Mouse (Mus musculus): Measurements from ENCODE around the gene Aurkb. TPM values are rescaled to one million over a fixed set of nuclear protein-coding genes. Genes with fewer than 3 reads are reported as not detected.

Gene Aurkb
- 0.25 TPM for polyA plus RNA-seq (2017; shearing (Covaris generic))

DNA sequence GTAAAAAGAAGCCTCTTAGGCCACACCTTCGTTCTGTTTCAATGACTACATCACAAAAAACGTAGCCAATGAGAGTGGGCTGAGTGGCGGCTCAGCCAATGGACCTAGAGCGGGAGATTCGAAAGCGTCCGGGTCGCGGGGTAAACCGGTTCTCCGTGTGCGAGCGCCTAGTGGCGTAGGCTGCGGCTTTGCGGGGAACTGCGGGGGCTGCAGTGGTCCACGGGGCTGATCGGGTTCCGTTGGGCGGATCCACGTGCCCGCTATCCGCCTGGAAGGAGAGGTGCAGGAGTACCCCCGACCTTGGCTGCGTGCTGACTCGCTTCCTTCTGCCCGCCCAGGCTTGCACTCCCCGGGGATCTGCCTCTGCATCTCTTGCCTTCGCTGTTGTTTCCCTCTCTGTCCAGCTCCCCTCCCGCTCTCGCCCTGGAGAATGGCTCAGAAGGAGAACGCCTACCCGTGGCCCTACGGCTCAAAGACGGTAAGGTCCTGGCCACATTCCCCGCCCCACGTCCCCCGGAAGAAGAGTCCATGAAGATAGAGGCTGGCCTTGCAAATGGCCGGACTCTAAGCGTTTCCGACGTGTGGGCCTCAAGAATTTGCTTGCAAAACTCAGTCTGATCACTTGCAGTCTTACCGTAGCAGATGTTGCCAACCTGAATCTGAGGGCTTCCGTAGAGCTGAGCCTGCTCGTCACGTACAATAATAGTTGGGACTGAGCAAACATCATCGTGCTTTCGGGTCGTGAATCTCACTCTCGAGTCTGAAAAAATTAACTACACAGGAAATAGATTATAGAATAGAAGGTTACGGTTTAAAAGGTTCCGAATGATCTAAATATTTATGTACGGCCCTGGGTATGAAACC is at the start of gene Aurkb:
Gene Aurkb (plus strand): TSS at position 117 of the 864 bp plus-strand sequence.

DNA sequence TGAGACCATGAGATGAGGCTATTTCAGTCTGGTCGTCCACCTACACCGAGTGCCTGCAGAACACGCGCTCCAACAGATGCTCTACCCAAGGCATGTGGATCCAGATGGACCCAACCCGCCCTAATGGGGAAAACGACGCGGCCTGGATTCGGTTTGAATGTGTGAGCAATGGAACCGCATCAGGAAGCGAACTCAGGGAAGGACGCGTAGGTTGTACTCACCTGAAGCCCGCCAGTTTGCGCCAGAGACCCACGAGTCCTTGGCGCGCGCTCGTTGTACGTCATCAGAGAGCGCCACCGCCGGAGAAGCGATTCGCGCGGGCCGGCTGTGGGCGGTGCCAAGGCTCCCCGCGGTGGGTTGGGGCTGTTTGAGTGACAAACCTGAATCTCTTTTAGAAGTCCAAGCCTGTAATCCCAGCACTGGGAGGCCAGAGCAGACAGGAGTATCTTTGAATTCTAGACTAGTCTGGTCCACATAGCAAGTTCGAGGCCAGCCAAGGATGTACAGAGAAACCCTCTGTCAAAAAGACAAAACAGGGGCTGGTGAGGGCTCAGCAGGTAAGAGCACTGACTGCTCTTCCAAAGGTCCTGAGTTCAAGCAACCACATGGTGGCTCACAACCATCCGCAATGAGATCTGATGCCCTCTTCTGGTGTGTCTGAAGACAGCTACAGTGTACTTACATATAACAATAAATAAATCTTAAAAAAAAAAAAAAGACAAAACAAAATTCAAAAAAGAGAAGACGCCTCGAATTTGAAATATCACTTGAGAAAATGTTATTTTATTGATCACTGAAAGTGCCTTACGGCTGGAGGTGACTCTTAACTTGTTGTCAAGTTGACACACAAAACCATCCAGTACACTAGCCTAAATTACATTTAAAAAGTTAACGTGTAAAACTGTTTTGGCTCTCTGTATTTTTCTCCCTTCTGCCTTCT is 37.0 kb upstream of the Aurkb start, which contains the start of gene Pfas:
Gene Pfas (minus strand): TSS at position 279 of the 940 bp plus-strand sequence.

DNA sequence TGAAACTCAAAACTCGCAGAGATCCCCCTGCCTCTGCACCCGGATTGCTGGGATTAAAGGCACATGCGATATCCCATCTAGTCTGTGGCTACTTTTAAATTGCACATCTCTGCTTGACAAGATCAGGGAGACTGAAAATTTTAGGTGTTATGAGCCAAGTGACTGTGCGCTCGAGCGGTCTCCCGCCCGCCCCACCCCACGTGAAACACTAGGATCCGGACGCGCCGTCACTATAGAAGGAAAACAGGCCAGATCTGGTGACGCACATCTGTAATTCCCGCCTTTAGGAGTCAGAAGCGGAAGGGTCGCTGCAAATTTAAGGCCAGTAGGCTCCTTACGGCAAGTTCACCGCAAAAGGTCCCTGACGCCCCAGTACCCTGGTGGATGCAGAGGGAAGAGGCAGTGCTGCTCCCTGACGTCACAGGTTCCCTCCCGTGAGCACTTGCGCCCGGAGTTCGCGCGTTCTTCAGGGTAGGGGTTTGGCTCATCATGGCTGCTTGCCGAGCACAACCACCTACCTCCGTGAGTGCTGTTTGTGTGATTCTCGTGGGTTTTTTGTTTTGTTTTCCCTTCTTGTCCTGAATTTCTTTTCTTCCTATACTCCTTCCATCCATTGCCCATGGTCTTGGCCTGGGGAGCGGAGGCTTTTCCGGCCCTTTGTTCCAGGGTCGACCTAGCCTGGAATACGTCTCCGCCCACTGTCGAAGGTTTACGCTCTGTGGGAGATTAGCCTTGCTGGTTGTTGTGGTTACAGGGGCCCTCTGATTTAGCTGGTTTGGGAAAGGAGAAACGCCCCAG is 29.6 kb upstream of the Aurkb start, which contains the start of gene Ctc1:
Gene Ctc1 (plus strand): TSS at position 268 of the 798 bp plus-strand sequence.

DNA sequence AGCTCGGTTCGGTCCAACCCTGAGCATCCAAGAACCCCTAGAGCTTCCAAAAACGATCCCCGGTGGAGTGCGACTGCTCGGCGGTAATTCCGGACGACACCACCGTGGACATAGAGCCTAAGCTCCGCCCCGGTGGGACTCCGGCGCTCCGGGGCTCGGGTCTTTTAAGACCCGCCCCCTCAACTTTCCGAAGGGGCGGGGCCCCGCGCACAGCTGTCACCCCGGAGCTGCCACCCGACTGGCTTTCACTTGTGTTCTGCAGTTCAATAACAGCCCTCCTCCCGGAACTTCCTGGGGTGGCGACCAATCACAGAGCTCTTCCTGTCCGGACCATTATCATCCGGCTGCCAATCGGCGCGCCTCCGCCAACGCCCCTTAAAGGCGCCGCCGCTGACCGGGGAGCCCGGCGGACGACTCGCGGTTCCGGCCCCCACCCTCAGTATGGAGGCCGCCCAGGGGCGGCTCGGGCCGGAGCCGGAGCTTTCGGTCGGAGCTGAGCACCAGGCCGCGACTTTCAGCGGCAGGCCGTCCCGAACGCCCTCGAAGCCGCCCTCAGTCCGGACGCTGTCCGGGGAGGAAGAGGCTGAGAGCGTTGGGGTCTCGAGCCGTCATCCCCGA is 14.0 kb downstream of the Aurkb start, which contains the start of gene Borcs6:
Gene Borcs6 (plus strand): TSS at position 361 of the 618 bp plus-strand sequence.

DNA sequence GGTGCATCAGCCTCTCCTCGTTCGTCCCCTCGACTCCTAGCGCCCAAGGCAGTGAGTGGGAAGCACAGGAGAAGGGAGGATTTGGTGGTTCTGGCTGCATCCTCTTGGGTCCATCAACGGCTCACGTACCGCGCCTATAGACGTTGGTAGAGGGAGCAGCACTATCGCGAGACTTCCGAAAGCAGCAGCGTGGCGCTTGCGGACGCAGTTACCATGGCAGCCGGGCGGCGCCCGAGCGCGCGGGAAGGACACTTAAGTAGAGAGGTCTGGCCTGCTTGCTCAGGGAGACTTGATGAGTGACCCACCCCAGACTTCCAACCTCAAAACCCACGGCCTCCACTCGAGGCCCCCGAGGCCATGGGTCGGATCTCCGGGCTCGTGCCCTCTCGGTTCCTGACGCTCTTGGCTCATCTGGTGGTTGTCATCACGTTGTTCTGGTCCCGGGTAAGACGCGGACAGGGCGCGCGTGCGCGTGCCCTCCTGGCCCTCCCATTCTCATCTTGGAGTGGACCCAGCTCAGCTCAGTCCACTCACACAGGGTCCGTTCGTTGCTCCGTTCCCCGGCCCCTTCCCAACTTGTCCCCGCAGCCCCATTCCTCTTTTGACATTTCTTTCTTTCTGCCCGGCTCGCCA is 25.3 kb downstream of the Aurkb start, which contains the start of gene Tmem107:
Gene Tmem107 (plus strand): TSS at position 217 of the 633 bp plus-strand sequence.

DNA sequence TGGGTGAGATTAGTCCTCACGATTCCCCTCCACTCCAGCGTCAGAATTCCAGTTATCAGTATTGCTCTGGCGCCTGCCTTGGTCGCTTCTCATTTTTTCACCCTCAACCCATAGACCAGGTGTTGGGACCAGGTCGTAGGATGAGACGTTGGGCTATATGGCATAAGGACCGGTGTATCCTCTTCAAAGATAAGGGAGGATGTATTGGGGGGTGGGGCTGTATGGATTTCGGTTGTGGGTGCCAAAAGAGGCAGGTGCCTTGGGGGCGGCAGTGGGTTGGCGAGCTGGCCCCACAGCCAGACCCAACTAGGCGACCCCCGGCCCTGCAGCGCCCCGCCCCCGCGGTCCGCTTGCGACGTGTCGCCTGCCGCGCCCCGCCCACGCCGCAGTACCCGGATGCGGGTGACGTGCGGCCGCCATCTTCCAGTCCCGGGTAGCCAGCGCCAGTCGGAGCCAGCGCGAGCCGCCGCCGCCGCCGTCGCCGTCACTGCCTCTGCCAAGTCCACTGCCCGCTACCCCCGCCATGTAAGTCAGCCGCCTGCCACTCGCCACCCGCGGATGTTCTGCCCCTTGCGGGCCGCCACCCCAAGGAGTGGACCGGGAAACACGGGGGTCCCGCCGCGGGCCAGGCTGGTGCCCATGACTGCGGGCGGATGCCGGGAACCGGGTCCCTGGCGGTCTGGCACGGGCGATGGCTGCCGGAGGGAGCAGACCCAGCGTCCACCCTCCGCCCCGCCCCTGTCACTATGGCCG is 42.8 kb downstream of the Aurkb start, which contains the start of gene Vamp2:
Gene Vamp2 (plus strand): TSS at position 388 of the 753 bp plus-strand sequence.

DNA sequence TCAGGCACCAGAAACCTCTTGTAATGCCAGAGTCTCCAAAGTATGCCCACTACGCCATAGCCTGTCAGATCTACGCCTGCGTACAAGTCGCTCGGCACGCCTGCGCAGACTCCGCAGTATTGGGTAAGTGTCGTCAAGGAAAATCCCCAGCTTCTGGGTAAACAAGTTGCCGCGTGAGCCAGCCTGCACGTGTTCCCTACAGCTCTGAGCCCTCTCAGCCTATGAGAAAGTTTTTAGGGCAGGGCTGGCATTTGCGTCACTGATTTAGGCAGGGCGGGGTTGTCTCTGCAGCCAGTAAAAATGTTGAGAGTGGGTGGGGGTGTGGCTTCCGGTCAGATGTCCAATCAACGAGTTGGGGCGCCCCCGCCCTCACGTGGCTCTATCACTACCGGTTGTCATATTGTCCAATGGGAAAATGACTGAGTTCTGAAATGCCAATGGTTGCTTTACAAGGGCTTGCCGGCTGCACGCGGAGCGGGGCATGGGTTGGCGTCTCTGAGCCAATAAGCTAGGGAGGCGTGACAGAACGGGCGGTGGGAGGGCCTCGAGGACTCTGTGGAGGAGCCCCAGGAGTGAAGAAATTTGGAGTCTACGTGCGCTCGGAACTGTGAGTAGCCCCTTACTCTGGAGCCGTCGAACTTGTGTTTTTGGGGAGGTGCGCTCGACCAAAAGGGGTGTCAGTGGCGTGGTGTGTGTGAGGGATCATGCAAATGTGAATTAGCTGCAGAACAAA is 49.4 kb downstream of the Aurkb start, which contains the start of gene Per1:
Gene Per1 (plus strand): TSS at position 521 of the 733 bp plus-strand sequence.

Other genes with a start within 250 kb of the Aurkb start
- 150 TPM for gene Ndel1, start 173.8 kb upstream of the Aurkb start, polyA plus RNA-seq (2017; shearing (Covaris generic))
- gene Rnf222, start 157.1 kb upstream of the Aurkb start, polyA plus RNA-seq (2017; shearing (Covaris generic)), result not detected
- gene Rpl26, start 144.1 kb upstream of the Aurkb start, polyA plus RNA-seq (2017; shearing (Covaris generic)), result 1,162 TPM
- 0.32 TPM for gene Odf4, start 118.6 kb upstream of the Aurkb start, polyA plus RNA-seq (2017; shearing (Covaris generic))
- 0.19 TPM for gene Arhgef15, start 88.2 kb upstream of the Aurkb start, polyA plus RNA-seq (2017; shearing (Covaris generic))
- gene Slc25a35, start 77.5 kb upstream of the Aurkb start, polyA plus RNA-seq (2017; shearing (Covaris generic)), result 10.2 TPM
- 10.0 TPM for gene Rangrf, start 70.5 kb upstream of the Aurkb start, polyA plus RNA-seq (2017; shearing (Covaris generic))
- 2.6 TPM for gene Pfas, start 37.2 kb upstream of the Aurkb start, polyA plus RNA-seq (2017; shearing (Covaris generic))
- gene Ctc1, start 29.7 kb upstream of the Aurkb start, polyA plus RNA-seq (2017; shearing (Covaris generic)), result 22.0 TPM
- 3.8 TPM for gene Borcs6, start 14.1 kb downstream of the Aurkb start, polyA plus RNA-seq (2017; shearing (Covaris generic))
- 4.3 TPM for gene Tmem107, start 25.2 kb downstream of the Aurkb start, polyA plus RNA-seq (2017; shearing (Covaris generic))
- gene Vamp2, start 42.8 kb downstream of the Aurkb start, polyA plus RNA-seq (2017; shearing (Covaris generic)), result 265 TPM
- gene Per1, start 49.6 kb downstream of the Aurkb start, polyA plus RNA-seq (2017; shearing (Covaris generic)), result 80.9 TPM
- gene Hes7, start 74.8 kb downstream of the Aurkb start, polyA plus RNA-seq (2017; shearing (Covaris generic)), result not detected
- not detected for gene 9130213A22Rik, start 76.9 kb downstream of the Aurkb start, polyA plus RNA-seq (2017; shearing (Covaris generic))
- gene Aloxe3, start 80.2 kb downstream of the Aurkb start, polyA plus RNA-seq (2017; shearing (Covaris generic)), result 0.07 TPM
- gene Alox12b, start 111.3 kb downstream of the Aurkb start, polyA plus RNA-seq (2017; shearing (Covaris generic)), result not detected
- 0.25 TPM for gene Alox8, start 152.2 kb downstream of the Aurkb start, polyA plus RNA-seq (2017; shearing (Covaris generic))
- 0.04 TPM for gene Gucy2e, start 191.4 kb downstream of the Aurkb start, polyA plus RNA-seq (2017; shearing (Covaris generic))